Mouse (Mus musculus) E14TG2a.4 (cell line): ENCODE data around the gene Ifitm3.

Source experiments
- CTCF ChIP-seq: conservative IDR thresholded peaks from 2 replicates; pipeline ENCODE4 v1.5.1; 2014; ENCODE audit warnings: low read length
- NANOG ChIP-seq: IDR thresholded peaks from 2 replicates; pipeline ENCODE4 v1.6.1; 2014; ENCODE audit warnings: borderline replicate concordance, low read length, mixed read lengths
- POU5F1 ChIP-seq: IDR thresholded peaks from 2 replicates; pipeline ENCODE4 v1.6.1; 2014; ENCODE audit warnings: low read length, borderline replicate concordance

DNA sequence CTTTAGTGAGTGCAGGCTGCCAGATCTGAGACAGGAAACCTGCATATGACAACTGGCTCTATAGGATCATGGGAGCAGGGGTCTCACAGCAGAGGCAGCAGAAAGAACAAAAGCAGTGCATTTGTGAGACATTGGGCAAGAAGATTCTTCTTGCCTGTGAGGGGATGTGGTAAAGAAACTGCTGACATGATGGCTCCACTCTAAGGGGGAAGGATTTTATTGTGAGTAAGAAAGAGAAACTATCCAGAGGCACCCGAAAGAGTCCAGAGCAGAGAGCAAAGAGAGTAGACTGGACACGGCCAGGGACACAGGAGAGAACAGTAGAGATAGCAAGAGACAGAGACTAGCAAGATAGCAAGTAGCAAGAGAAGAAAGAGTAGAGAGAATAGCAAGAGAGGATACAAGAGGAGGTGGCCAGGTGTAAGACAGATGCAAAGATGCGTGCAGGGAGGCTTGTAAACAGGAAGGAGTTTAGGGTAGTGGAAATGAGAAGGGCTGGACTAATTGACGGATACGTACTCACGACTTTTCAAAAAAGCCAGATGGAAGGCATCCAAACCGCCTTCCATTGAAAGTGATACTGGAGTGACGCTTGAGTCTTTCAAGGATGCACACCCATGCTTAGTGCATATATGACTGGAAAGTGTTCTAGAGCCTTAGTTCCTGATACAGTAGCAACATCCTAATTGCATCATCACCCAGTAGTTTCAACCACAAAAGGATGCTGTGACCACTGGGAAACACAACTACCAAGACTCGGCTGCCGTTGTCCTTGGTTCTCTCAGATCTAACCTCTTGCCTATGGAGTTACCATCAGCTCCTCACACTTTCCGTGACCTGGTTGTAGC is 11.5 kb downstream of the Ifitm3 start:
- no peak for TF ChIP-seq CTCF
- no peak for TF ChIP-seq NANOG
- TF ChIP-seq POU5F1 = no peak
